ENCODE assay signal across 18 mouse cellular contexts in genomic region chr5:43263951-43264350, GRCm38 (mm10). TPM values are rescaled to one million over a fixed set of nuclear protein-coding genes. Genes with fewer than 3 reads are reported as not detected.
DNase-seq lines count a peak whose midpoint lies in the region; ATAC-seq and TF ChIP-seq lines count a peak whose summit lies in the region.
"Had no signal": no experiment of that assay in that cellular context is flagged by ENCODE, and none has a peak within 500 bp of the region (broad histone marks: within the 10 kb centered on the region; RNA-seq: fewer than 3 reads in every experiment).

No protein-coding gene starts in this region.

- H3K9ac ChIP-seq in kidney, embryonic 16.5 days (replicated peaks; ENCODE audit: low read length), result no peak overlapping the region
- H3K9ac ChIP-seq in kidney, postnatal 0 days (ENCODE audit: low read depth, low read length), result no peak overlapping the region
- H3K9ac ChIP-seq: embryonic facial prominence, embryonic 13.5 days; forebrain, embryonic 12.5 days; heart, embryonic 12.5 days; hindbrain, embryonic 15.5 days had no signal

- H3K27ac ChIP-seq in kidney, embryonic 16.5 days (ENCODE audit: low read length), result no peak overlapping the region
- 0 out of 2 replicates have a peak overlapping the region, but pooled peaks have one; percentile 19 for H3K27ac ChIP-seq in kidney, postnatal 0 days
- H3K27ac ChIP-seq: embryonic facial prominence, embryonic 13.5 days; forebrain, embryonic 12.5 days; hindbrain, embryonic 15.5 days had no signal

- H3K36me3 ChIP-seq in kidney, embryonic 16.5 days (ENCODE audit: insufficient read depth, low read length), result no peaks in the 10 kb centered on the region
- no peaks in the 10 kb centered on the region for H3K36me3 ChIP-seq in kidney, postnatal 0 days (ENCODE audit: insufficient read depth, low read length)
- H3K36me3 ChIP-seq: embryonic facial prominence, embryonic 13.5 days; forebrain, embryonic 12.5 days had no signal

- H3K27me3 ChIP-seq in kidney, embryonic 16.5 days (ENCODE audit: insufficient read depth, low read length), result no peaks in the 10 kb centered on the region
- no peaks in the 10 kb centered on the region for H3K27me3 ChIP-seq in kidney, postnatal 0 days (ENCODE audit: insufficient read depth, low read length)
- H3K27me3 ChIP-seq: embryonic facial prominence, embryonic 13.5 days; forebrain, embryonic 12.5 days; heart, embryonic 12.5 days; hindbrain, embryonic 15.5 days had no signal

- no peak for TF ChIP-seq CTCF in kidney, postnatal 0 days (IDR thresholded peaks at IDR 0.05; ENCODE audit: low read depth)

- no peaks in the 10 kb centered on the region for H3K9me3 ChIP-seq in kidney, embryonic 16.5 days (ENCODE audit: low read length)
- H3K9me3 ChIP-seq in kidney, postnatal 0 days (replicated peaks; ENCODE audit: low read length), result no peaks in the 10 kb centered on the region
- H3K9me3 ChIP-seq: embryonic facial prominence, embryonic 13.5 days; forebrain, embryonic 12.5 days; heart, embryonic 12.5 days; hindbrain, embryonic 15.5 days had no signal

- DNase-seq in kidney, adult 18-20 months, result peak; percentile 59
- DNase-seq in kidney, adult 8-10 months, result peak; percentile 66 to 81
- DNase-seq in kidney, postnatal 0 days (ENCODE audit: low spot score), result peak; percentile 10
- peak; percentile 61 to 78 for DNase-seq in kidney, postnatal 36 days
- DNase-seq in gastrocnemius, postnatal 4 days (ENCODE audit: low spot score in 2 of 2), result no peak
- DNase-seq: adrenal gland, adult 2 months; adrenal gland, postnatal 36 days; cerebellum, adult 11 months; cerebellum, postnatal 36 days; gastrocnemius, postnatal 10 days; heart, postnatal 36 days had no signal

- WGBS in kidney, embryonic 16.5 days, result 65% methylated on average over 4 of the region's 4 CpGs
- 62% methylated on average over 4 of the region's 4 CpGs for WGBS in kidney, postnatal 0 days

- H3K4me3 ChIP-seq in kidney, embryonic 16.5 days (ENCODE audit: low read length), result no peak overlapping the region
- no peak overlapping the region for H3K4me3 ChIP-seq in kidney, postnatal 0 days (replicated peaks; ENCODE audit: low read depth, low read length)
- H3K4me3 ChIP-seq: embryonic facial prominence, embryonic 13.5 days; forebrain, embryonic 12.5 days; heart, embryonic 12.5 days; hindbrain, embryonic 15.5 days had no signal

- no peak overlapping the region for H3K4me2 ChIP-seq in kidney, embryonic 16.5 days (replicated peaks; ENCODE audit: low read depth, low read length)
- no peak overlapping the region for H3K4me2 ChIP-seq in kidney, postnatal 0 days (ENCODE audit: low read length)
- H3K4me2 ChIP-seq: embryonic facial prominence, embryonic 13.5 days; forebrain, embryonic 12.5 days; heart, embryonic 12.5 days; hindbrain, embryonic 15.5 days had no signal

- ATAC-seq in kidney, embryonic 16.5 days (ENCODE audit: low FRiP score, low TSS enrichment), result no peak
- peak; percentile 61; the same call in 1 of the 2 replicates for ATAC-seq in kidney, postnatal 0 days (replicated peaks; ENCODE audit: low FRiP score, low read depth)
- ATAC-seq in CD4-positive, CD25-positive, alpha-beta regulatory T cell, adult 4 months, result no peak
- ATAC-seq: forebrain, embryonic 16.5 days had no signal

- H3K4me1 ChIP-seq in kidney, embryonic 16.5 days (ENCODE audit: insufficient read depth, low read length), result no peaks in the 10 kb centered on the region
- no peaks in the 10 kb centered on the region for H3K4me1 ChIP-seq in kidney, postnatal 0 days (replicated peaks; ENCODE audit: insufficient read depth, low read length)
- H3K4me1 ChIP-seq: embryonic facial prominence, embryonic 13.5 days; forebrain, embryonic 12.5 days; hindbrain, embryonic 15.5 days had no signal

RNA-seq across cellular contexts. Expression of gene Cpeb2, which starts 31.0 kb away (rescaled TPM):
- 1.4 and 1.5 TPM in 2 replicates for polyA plus RNA-seq in kidney, embryonic 16.5 days (2015; fragmentation: Nextera tagmentation; extraction: Ambion mirVana)
- polyA plus RNA-seq in kidney, postnatal 0 days (2015; fragmentation: Nextera tagmentation; extraction: Ambion mirVana), result 2.7 and 3.3 TPM in 2 replicates
- total RNA-seq in gastrocnemius, postnatal 4 days (2021), result 1 to 10 TPM; 8.9 to 9.9 TPM
- polyA plus RNA-seq in CD4-positive, CD25-positive, alpha-beta regulatory T cell, adult 4 months (2017; shearing (Covaris generic)), result 1 to 10 TPM; 1.3 to 3.2 TPM

Comparison
In these comparisons a context has a peak if more than half of its experiments do, and no peak if none do; other contexts are left out.
1. DNase-seq: peak in kidney, adult 18-20 months (single experiment), kidney, adult 8-10 months (2 of 2), kidney, postnatal 0 days (single experiment) and kidney, postnatal 36 days (2 of 2); none in gastrocnemius, postnatal 4 days (0 of 2).